Mouse (Mus musculus) neural tube, embryonic 12.5 days (tissue): ENCODE data around the gene Ccni. TPM values are rescaled to one million over a fixed set of nuclear protein-coding genes. Genes with fewer than 3 reads are reported as not detected.

Source experiments
- ATAC-seq: fragments of 200-750 bp; cut with Nextera tagmentation; 2 replicates; pipeline ENCODE4 v1.8.0; 2017; ENCODE audit warnings: low read depth, mild to moderate bottlenecking, moderate TSS enrichment, moderate library complexity; ENCODE audit not compliant: low FRiP score
- H3K27ac ChIP-seq: fragments of 300-500 bp; sonication (generic); 2 replicates; pipeline ENCODE4 v1.5.1; 2016
- H3K27me3 ChIP-seq: fragments of 300-500 bp; sonication (generic); replicated peaks from 2 replicates; pipeline ENCODE4 v1.6.1; 2016; ENCODE audit warnings: mild to moderate bottlenecking
- H3K36me3 ChIP-seq: fragments of 300-500 bp; sonication (generic); 2 replicates; pipeline ENCODE4 v1.6.1; 2016; ENCODE audit warnings: mild to moderate bottlenecking
- H3K4me1 ChIP-seq: fragments of 300-500 bp; sonication (generic); 2 replicates; pipeline ENCODE4 v1.6.1; 2016
- H3K4me2 ChIP-seq: fragments of 300-500 bp; sonication (generic); replicated peaks from 2 replicates; pipeline ENCODE4 v1.6.1; 2016; ENCODE audit warnings: mild to moderate bottlenecking
- H3K4me3 ChIP-seq: fragments of 300-500 bp; sonication (generic); 2 replicates; pipeline ENCODE4 v1.5.1; 2016
- H3K9ac ChIP-seq: fragments of 300-500 bp; sonication (generic); 2 replicates; pipeline ENCODE4 v1.6.1; 2016; ENCODE audit warnings: mild to moderate bottlenecking
- H3K9me3 ChIP-seq: fragments of 300-500 bp; sonication (generic); 2 replicates; pipeline ENCODE4 v1.6.1; 2016; ENCODE audit warnings: mild to moderate bottlenecking
- WGBS: fragments of 180-500 bp; shearing (Covaris S2); methylation state at CpG from one replicate; pipeline ENCODE4 v1.1.7; 2016; 5-methylcytosine and 5-hydroxymethylcytosine counted together
- polyA plus RNA-seq: library from polyadenylated mRNA; unstranded; fragments of >200 nt; fragmentation: Nextera tagmentation; extraction: Ambion mirVana; gene quantifications from 2 replicates; pipeline ENCODE4 v1.2.1, GENCODE M21; 2016

Ccni gene
- polyA plus RNA-seq, 1 experiment from 2014 or later: 165 TPM

DNA sequence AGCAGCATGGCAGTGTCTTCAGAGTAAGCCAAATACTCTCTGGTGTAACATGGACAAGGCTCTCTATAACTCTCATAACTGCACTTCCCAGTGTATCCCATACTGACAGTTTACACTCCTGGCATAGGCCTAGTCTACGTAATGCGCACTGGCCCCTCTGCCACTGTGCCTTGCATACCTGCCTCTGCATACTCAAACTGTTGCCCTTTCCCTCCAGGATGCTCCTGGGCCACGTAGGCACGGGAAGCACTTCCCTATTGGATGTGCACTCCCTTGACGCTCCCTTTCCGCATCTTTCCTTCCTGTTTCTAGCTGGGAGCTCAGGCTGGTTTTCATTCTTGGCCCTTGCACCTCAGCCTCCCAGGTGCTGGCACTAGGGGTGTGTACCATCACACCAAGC lies 21.7 kb downstream of the Ccni start:
- no peak overlapping the region for H3K4me2 ChIP-seq
- H3K27ac ChIP-seq: no peak overlapping the region
- H3K4me1 ChIP-seq: no peaks in the 10 kb centered on the region
- WGBS: 91% methylated on average over 6 of the region's 6 CpGs
- no peak overlapping the region for H3K9ac ChIP-seq
- H3K9me3 ChIP-seq: no peaks in the 10 kb centered on the region
- H3K4me3 ChIP-seq: no peak overlapping the region
- H3K36me3 ChIP-seq: peaks cover 56% of the 10 kb centered on the region
- no peaks in the 10 kb centered on the region for H3K27me3 ChIP-seq
- ATAC-seq: no peak

DNA sequence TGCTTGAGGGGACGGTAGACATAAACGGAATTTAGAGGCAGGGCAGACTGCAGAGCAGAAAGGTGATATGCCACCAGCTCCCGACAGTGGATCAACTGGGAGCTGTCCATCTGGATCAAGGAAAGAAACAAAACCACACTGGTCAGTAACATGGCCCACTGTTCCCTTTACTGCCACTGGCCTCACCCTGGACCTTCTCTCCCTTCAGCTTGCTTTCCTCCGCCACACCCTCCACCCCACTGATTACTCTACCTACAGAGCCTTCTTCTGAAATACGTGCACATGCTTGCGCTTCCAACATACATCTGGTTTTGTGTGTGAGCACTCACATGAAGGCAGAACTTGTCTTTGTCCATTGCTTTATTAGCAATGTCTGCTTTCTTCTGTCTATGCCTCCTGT lies 23.0 kb downstream of the Ccni start:
- H3K36me3 ChIP-seq: peaks cover 53% of the 10 kb centered on the region
- ATAC-seq: no peak
- H3K9ac ChIP-seq: no peak overlapping the region
- WGBS: 86% methylated on average over 6 of the region's 6 CpGs
- no peak overlapping the region for H3K4me2 ChIP-seq
- H3K27ac ChIP-seq: no peak overlapping the region
- no peaks in the 10 kb centered on the region for H3K27me3 ChIP-seq
- no peaks in the 10 kb centered on the region for H3K4me1 ChIP-seq
- H3K4me3 ChIP-seq: no peak overlapping the region
- no peaks in the 10 kb centered on the region for H3K9me3 ChIP-seq

DNA sequence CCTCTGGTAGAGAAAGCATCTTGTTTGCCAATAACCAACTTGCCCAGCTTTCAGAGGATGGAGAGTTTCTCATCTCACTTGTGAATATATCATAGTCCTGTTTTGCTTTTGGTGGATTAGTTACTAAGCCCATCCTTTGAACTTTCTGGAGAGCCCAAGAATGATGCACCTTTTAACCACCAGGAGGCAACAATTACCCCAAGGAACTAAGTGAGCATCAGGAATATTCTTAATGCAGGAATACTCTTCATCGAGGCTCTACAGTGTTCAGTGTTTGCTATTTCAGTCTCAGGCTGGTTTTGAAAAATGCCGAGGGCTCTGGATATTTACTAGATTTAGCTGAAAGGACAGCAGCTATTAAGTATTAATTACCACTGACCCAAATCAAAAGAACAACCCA lies 26.0 kb downstream of the Ccni start:
- no peak overlapping the region for H3K4me3 ChIP-seq
- H3K9me3 ChIP-seq: no peaks in the 10 kb centered on the region
- H3K36me3 ChIP-seq: peaks cover 35% of the 10 kb centered on the region
- WGBS: 86% methylated on average over 2 of the region's 2 CpGs
- no peaks in the 10 kb centered on the region for H3K27me3 ChIP-seq
- no peak overlapping the region for H3K4me2 ChIP-seq
- ATAC-seq: no peak
- H3K4me1 ChIP-seq: no peaks in the 10 kb centered on the region
- H3K27ac ChIP-seq: no peak overlapping the region
- no peak overlapping the region for H3K9ac ChIP-seq

DNA sequence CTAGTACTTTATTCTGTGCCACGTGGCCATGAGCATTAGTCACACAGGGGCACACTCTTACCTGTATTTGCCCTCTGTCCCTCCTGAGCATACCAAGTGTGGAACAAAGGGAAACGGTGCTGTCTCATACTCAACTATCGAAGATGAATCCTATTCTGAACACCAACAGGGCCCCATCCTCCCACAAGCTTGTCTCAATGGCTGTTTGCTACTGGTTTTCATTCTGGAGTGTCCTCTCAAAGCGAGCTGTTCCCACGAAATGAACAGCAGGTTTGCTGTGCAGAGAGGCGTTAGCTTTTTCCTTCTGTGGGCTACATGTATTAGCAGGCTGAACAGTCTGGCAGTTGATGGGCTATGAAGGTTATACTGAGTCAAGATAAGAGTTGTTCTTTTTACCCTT lies 27.7 kb downstream of the Ccni start:
- H3K4me3 ChIP-seq: no peak overlapping the region
- H3K27ac ChIP-seq: no peak overlapping the region
- WGBS: 89% methylated on average over 6 of the region's 6 CpGs

DNA sequence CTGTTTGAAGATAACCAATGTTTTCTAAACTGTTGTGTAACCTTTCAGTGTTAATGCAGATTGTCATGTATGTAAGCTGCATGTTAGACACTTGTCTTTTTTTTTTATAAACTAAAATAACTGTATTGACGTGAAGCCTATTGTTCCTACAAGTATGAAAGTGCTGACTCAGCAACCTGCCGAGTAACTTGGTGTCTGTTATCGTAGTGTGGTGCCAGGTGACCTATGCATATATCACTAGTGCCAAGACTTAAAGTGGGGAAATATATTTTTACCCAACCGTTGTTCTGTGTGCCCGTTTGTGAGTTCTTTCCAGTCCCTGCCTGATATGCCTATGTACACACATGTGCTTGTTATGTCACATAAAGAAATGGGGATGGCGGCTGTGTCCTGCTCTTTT lies 31.6 kb downstream of the Ccni start:
- H3K36me3 ChIP-seq: peaks cover 40% of the 10 kb centered on the region

More for the DNA sequence above, 27.7 kb downstream of the Ccni start:
- Histone ChIP-seq H3K27me3 (no peaks in the 10 kb centered on the region), H3K4me1 (no peaks in the 10 kb centered on the region), H3K9me3 (no peaks in the 10 kb centered on the region), H3K9ac (no peak overlapping the region), H3K4me2 (no peak overlapping the region), H3K36me3 (peaks cover 37% of the 10 kb centered on the region)
- no peak for ATAC-seq

DNA sequence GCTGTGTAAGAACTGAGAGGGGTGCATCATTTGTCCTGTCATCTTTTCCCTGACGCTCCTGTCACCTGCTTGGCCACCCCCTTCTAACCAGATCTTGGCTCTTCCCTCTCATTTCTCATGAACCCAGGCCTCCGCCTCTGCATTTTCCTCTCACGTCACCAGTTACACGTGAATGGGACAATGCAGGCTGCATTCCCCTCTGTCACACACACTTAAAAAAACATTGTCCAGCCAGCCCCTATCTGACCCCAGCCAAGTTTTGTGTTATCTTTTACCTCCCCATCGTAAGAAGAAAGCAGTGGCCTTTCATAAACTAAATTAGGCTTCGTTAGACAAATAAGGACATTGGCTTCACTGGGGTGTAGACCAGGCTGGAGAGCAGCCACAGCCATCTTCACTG lies 33.8 kb downstream of the Ccni start:
- WGBS: 91% methylated on average over 6 of the region's 6 CpGs
- H3K27ac ChIP-seq: no peak overlapping the region
- no peak overlapping the region for H3K4me3 ChIP-seq
- no peak overlapping the region for H3K9ac ChIP-seq
- ATAC-seq: no peak
- H3K9me3 ChIP-seq: no peaks in the 10 kb centered on the region
- peaks cover 52% of the 10 kb centered on the region for H3K36me3 ChIP-seq
- H3K4me2 ChIP-seq: no peak overlapping the region
- H3K4me1 ChIP-seq: no peaks in the 10 kb centered on the region
- no peaks in the 10 kb centered on the region for H3K27me3 ChIP-seq

More for the DNA sequence above, 31.6 kb downstream of the Ccni start:
- Histone ChIP-seq H3K4me2 (no peak overlapping the region), H3K9me3 (no peaks in the 10 kb centered on the region), H3K27me3 (no peaks in the 10 kb centered on the region), H3K4me3 (no peak overlapping the region), H3K4me1 (no peaks in the 10 kb centered on the region), H3K9ac (no peak overlapping the region), H3K27ac (no peak overlapping the region)
- 88% methylated on average over 6 of the region's 6 CpGs for WGBS
- ATAC-seq: no peak

DNA sequence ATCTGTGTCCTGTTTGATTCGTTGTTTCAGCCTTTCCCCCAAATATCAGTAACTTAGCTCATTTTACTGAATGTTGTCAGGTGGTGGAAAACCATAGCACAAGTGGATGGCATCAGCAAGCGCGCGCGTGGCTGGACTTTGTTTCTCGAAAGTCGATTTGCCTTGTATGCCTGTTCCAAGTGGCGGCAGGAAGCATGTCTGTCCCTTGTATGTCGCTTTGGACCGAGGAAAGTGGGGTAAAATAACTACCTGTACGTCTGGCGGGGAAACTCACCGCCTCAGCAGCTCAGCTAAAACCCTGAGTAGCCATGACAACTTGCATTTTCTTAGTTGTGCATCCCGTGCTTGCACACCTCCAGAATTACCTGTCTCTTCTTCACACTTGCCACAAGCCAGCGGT lies 34.9 kb downstream of the Ccni start:
- no peak overlapping the region for H3K4me2 ChIP-seq
- peaks cover 60% of the 10 kb centered on the region for H3K36me3 ChIP-seq
- H3K9me3 ChIP-seq: no peaks in the 10 kb centered on the region
- no peaks in the 10 kb centered on the region for H3K4me1 ChIP-seq
- WGBS: 93% methylated on average over 15 of the region's 15 CpGs
- no peak overlapping the region for H3K4me3 ChIP-seq
- no peak overlapping the region for H3K9ac ChIP-seq
- no peak overlapping the region for H3K27ac ChIP-seq
- no peak for ATAC-seq
- no peaks in the 10 kb centered on the region for H3K27me3 ChIP-seq

DNA sequence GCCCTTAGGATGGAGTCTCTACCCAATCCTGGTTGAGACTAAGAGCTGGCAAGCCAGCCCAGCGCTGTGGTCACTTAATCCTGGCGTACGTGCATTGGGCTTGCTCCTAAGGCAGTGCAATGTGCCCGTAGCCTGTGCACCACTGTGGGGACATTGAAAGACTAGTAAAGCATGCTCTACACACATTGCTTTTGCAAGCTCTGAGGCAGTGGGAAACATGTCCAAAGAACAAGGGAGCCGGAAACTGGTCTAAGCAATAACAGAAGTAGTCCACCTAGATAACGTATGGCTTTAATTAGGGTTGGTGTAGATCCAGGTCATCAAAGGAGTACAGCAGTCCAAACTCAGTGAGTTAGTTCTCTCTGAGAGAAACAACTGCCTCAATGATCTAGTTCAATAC lies 37.6 kb downstream of the Ccni start:
- Histone ChIP-seq H3K4me2 (no peak overlapping the region), H3K9ac (no peak overlapping the region), H3K27me3 (no peaks in the 10 kb centered on the region), H3K4me1 (no peaks in the 10 kb centered on the region), H3K27ac (no peak overlapping the region), H3K36me3 (peaks cover 73% of the 10 kb centered on the region), H3K9me3 (no peaks in the 10 kb centered on the region), H3K4me3 (no peak overlapping the region)
- 93% methylated on average over 6 of the region's 6 CpGs for WGBS
- ATAC-seq: no peak

DNA sequence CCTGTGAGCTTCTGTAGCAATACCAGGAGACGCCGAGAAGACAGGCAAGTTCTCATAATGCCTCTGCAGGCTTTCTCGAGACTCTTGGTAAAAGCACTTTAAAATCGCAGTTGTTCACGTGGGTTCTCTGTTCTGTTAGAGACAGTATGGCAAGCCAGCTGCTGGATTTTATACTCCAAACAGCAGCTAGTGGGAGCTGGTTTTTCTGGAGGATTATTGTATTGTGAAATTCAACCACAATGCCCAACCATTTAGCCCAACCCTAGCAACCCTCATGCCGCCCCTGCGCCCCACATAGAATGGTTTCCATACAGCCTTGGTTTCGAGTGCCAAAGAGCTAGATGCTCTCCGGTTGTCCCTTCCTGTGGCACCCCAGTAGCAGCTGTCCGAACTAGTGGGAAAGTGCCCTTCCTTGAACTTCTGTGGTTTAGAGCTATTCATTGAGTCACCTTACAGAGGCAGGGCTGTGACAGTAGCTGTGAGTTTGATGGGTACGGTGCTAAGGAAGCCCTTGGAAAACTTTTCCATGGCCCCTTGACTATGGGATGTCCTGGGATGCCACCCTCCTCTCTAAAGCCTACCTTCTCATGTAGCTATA lies 38.3 kb downstream of the Ccni start:
- 93% methylated on average over 11 of the region's 11 CpGs for WGBS
- Histone ChIP-seq H3K9ac (no peak overlapping the region), H3K27me3 (no peaks in the 10 kb centered on the region), H3K4me2 (no peak overlapping the region), H3K27ac (no peak overlapping the region), H3K9me3 (no peaks in the 10 kb centered on the region), H3K4me3 (no peak overlapping the region), H3K36me3 (peaks cover 76% of the 10 kb centered on the region), H3K4me1 (no peaks in the 10 kb centered on the region)
- ATAC-seq: no peak

DNA sequence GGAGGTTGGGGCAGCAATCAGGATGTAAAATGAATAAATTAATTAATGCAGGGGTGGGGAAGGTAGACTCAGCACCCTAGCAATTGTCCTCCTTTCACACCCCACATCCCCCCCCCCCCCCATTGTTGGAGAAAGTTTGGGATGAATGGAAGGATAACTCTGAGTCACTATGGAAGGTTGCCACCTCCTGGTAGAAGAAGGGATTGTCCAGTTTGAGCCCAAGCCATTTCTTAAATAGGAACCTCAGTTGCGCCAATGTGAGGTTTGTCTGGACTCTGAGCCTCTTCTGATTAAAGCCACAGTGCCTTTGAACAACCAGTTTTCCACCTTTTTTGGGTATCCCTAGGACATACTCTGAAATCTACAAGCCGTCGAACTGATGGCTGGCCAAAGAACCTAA lies 42.8 kb downstream of the Ccni start:
- Histone ChIP-seq H3K9me3 (no peaks in the 10 kb centered on the region), H3K4me2 (no peak overlapping the region), H3K9ac (no peak overlapping the region), H3K4me1 (no peaks in the 10 kb centered on the region), H3K27ac (no peak overlapping the region), H3K27me3 (no peaks in the 10 kb centered on the region), H3K4me3 (no peak overlapping the region), H3K36me3 (peaks cover 76% of the 10 kb centered on the region)
- peak; percentile 32; the same call in 1 of the 2 replicates for ATAC-seq
- 85% methylated on average over 3 of the region's 3 CpGs for WGBS

DNA sequence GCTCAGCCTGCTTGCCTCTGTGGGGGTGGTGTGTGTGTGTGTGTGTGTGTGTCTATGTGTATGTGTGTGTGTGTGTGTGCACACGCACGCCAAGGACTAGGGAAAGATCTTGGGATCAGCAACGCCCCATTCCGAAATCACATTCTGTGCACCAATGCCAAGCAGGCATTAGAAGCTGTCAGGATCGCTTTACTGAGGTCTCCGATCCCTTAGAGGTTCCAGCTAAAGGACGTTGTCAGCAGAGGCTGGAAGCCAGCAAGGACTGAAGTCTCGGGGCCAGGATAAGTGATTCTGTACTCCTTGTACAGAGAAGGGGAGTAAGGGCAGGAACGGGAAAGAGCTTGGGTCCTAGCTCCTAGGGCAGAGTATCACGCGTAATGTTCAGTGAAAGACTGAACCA lies 51.9 kb downstream of the Ccni start:
- Histone ChIP-seq H3K4me2 (no peak overlapping the region), H3K4me1 (peaks cover 21% of the 10 kb centered on the region), H3K9me3 (no peaks in the 10 kb centered on the region), H3K4me3 (no peak overlapping the region), H3K9ac (no peak overlapping the region), H3K36me3 (peaks cover 49% of the 10 kb centered on the region), H3K27me3 (no peaks in the 10 kb centered on the region), H3K27ac (no peak overlapping the region)
- ATAC-seq: no peak
- 92% methylated on average over 11 of the region's 11 CpGs for WGBS

DNA sequence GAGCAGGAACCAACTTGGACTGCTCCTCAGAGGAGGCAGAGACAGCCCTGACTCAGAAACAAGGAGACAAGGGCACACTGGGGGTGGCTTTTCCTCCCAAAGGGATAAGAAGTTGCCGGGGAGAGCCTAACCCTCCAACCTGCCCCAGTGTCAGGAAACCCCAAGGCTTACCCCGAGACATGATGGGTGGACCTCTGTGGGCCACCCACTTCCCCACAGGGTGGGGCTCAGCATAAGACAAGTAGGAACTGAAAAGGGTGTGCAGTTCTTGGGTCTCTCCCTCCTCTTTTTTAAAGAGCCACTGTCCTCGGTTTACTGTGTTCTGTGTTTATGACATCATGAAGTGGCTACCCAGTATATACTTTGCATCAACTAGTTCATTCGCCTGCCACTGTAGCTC lies 53.8 kb downstream of the Ccni start:
- no peak overlapping the region for H3K27ac ChIP-seq
- 0 out of 2 replicates have a peak, but pooled peaks have one; percentile 29 for ATAC-seq
- H3K9ac ChIP-seq: no peak overlapping the region
- H3K4me1 ChIP-seq: peaks cover 21% of the 10 kb centered on the region
- peaks cover 36% of the 10 kb centered on the region for H3K36me3 ChIP-seq
- H3K4me3 ChIP-seq: no peak overlapping the region
- H3K4me2 ChIP-seq: no peak overlapping the region
- no peaks in the 10 kb centered on the region for H3K27me3 ChIP-seq
- WGBS: 93% methylated on average over 4 of the region's 4 CpGs
- H3K9me3 ChIP-seq: no peaks in the 10 kb centered on the region

DNA sequence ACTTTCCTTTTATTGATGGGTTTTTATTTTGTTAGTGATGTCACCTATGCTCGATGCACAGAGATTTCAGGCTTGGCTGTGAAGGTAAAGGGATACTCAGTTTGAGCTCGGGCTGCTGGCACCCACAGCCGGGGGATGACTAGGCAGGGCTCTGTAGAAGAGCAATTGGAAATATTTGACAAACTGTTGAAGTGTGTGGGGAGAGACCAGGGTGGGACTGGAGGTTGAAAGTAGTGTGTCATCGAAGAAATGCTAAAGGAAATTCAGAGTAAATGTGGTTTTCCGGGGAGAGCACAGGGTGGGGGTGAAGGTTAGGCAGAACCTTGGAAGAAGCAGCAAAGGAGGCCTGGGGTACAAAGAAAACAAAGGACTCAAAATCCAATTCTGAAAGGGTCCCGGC lies 54.3 kb downstream of the Ccni start:
- peaks cover 31% of the 10 kb centered on the region for H3K36me3 ChIP-seq
- no peaks in the 10 kb centered on the region for H3K9me3 ChIP-seq
- H3K4me1 ChIP-seq: peaks cover 21% of the 10 kb centered on the region
- no peak overlapping the region for H3K27ac ChIP-seq
- H3K27me3 ChIP-seq: no peaks in the 10 kb centered on the region
- H3K4me3 ChIP-seq: no peak overlapping the region
- no peak for ATAC-seq
- H3K4me2 ChIP-seq: no peak overlapping the region
- H3K9ac ChIP-seq: no peak overlapping the region
- 86% methylated on average over 6 of the region's 6 CpGs for WGBS
